Mouse (Mus musculus) retina, adult 2 months (tissue): ENCODE results near the gene Cyb5d1.

ENCODE experiments used
- DNase-seq: peaks from one replicate; pipeline ENCODE4 v3.0.0-alpha.2; 2012; ENCODE audit warnings: low read depth, low spot score

Gene Cyb5d1

DNA sequence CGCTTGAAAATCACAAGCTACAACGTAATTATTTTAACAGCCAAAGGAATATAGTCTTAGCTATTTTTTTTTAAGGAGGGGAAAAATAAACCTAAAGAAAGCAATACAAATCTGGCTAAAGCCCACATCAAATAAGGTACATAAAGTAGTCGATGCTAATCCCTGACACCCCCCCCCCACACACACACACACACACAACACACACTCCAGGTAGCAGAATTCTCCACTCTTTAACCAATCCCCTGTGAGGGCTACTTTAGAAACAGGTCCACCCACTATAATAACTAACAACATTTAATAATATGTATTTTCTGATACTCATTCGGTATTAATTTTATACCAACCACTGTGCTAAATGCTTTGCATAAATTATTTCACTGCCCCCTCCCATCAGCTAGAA, 21.1 kb upstream of the Cyb5d1 start:
- DNase-seq = no peak

DNA sequence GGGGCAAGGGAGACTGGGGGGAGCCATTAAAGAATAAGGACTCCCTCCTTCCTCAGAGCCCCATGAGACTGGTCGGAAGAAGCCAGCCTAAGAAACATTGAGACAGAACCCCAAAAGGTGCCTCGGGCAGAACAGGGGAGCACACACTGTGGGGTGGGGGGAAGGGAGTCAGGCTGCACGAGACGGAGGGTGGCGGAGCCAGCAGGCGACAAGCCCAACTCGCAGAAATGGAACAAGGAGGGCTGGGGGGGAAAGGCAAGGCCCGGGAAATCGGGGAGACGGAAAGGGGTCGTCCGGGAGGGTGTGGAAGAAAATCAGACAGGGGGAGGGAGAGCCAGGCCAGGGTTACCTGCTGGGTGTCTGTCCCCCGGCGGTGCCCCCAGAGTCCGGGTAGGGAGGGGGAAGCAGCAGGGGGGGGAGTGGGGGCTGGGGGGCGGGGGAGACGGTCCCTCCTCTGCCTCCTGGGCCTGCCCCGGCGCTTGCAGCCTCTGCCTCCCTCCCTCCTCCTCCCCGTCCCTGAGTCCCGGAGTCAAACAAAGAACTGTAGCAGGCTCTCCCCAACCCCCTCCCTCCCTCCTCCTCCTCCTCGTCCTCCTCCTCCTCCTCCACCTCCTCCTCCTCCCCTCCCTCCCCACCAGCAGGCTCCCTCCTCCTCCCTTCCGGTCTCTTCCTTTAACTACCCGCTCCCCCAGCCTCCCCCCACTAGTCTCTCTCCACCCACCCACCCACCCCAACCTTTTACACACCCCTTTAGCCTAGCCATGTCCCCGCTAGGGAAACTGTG, 20.4 kb upstream of the Cyb5d1 start:
- no peak for DNase-seq

DNA sequence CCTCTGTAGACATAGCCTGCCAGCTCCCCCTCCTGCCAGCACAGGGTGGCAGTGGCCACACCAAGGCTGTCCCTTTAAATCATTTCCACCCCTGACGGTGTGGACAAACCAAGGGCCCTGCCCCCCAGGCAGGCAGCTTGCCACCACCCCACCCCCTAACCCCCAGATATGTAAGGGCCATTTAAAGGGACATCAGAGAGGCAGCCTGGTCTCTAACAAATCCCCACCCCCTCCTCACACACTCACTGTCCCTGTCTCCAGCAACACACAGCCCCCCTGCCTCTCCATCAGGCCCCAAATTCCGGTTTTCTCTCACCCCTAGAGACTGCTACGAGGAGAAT, 19.9 kb upstream of the Cyb5d1 start:
- no peak for DNase-seq

DNA sequence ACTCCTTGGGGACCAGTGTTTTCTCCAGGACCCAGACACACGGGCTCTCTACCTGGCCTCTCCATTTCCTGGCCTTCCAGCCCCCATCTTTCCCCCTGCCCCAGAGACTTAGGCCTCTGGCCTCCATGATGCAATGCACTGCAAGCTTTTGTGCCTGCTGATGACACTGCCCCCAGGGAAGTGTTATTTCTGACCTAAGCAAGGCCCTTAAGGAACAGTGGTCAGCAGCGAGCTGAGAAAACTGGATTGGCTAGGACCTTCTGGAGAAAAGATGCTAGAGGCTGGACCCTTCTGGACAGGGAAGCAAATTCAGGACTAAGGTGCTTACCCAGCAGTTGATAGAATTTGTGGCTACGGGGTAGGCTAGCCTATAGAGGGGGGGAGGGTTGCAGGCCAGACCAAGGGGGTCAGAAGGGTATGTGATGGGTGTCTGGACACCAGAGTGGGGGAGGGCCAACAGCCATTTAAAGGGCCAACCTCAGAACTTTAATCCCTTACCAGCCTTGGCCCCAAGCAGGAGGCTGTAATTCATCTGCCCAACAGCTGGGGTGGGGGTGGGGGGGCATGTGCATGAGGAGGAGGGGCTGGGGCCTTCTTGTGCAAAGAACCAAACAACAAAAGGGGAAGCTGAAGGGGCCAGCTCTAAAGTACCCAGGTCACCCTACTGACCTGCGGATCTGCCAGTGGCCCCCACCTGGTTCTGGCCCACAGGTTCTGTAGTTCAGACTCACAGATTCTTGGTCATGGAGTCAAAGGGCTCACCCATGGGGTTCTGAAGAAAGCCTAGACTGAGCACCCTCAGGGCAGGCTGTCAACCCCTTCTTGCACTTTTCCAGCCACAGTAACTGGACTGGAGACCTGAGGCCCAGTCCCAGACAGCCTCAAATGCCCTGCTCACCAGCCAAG, 19.2 kb upstream of the Cyb5d1 start:
- no peak for DNase-seq

DNA sequence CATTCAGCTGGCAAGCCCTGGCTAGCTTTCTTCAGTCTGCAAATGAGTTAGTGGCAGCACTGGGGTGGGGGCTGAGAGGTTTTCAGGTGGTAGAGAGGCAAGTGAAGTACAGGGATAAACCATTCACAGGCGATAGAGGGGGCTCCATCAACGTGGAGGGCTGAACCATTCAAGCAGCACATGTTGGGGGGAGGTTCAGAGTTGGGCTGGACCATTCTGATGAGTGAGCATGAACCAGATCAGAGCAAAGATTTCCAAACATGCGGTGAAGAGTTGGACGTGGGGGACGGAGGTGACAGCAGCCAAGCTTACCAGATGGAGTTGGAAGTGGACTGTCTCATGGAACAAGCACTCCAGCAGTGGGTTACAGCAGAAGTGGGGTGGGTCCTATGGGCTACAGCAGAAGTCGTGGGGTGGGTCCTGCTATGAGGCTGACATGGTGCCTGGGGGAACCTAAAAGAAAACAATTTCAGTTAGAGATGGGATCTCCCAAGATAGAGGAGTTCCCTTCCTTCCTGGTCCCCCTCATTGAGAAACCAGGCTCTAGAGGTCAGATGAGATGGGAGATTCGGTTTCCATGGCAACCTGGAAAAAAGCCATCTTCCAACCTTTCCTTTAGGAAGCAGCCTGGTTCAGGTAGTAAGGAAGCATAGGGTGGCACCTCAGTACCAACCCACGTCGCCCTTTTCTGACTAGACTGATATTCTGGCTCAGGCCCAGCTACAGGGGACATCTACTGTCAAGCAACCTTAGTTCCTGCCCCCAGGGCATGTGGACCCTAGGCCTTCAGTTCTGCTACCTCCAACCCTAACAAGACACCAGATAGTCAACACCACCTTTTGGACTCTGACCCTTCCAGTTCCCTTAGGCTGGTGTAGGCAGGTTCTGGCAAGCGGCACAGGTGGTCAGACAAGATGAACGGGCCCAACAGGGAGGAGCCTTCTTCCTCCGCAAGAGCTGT, 18.1 kb upstream of the Cyb5d1 start, which contains the start of gene Kdm6b:
TSS of gene Kdm6b (minus strand) at position 455 of the 961 bp plus-strand sequence.
- no peak for DNase-seq

DNA sequence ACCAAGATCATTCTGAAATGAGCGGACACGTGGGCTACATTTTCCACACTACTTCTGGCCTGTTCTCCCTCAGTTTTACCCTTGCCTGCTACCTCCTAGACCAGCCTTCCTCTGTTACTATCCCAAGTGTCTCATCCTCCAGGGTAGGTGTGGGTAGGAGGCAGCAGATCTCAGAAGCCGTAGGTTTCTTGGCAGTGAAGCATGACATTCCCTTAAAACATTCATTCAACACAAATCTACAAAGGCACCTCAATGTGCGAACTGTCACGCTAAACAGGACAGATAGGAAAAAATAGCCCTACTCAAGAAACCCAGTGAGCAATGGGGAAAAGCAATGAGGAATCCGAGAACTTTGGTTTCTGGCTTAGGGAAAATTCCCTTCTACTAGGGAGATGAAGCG, 17.1 kb upstream of the Cyb5d1 start:
- no peak for DNase-seq

DNA sequence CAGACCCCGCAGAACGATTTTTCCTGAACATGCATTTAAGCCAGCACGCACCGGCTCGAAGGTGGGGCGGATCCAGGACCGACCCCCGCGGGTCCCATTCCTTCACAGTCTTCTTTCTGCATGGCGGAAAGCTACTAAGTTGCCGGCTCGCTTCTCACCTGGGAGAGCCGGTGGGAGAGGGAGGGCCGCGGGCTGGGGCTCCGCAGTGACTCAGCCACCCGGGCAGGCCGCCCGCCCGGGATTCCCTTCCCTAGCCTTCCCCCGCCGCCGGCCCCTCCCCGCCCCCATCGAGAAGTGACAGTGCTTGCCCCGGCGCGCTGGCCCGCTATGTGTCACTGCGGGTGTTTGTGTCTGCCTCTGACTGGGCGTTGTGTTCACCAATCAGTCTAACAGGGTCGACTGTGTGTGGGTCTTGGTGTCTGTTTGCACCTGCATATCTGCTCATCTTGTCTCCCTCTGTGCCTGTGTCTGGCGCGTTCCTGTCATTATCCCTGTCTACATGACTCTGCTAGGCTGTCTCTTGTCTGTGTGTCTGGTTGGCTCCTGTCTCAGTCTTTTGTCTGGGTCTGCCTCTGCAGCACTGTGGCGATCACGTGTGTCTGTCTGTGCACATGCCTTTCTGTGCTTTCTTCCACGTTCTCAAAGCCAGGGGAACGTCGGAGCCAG, 16.2 kb upstream of the Cyb5d1 start:
- DNase-seq = no peak

DNA sequence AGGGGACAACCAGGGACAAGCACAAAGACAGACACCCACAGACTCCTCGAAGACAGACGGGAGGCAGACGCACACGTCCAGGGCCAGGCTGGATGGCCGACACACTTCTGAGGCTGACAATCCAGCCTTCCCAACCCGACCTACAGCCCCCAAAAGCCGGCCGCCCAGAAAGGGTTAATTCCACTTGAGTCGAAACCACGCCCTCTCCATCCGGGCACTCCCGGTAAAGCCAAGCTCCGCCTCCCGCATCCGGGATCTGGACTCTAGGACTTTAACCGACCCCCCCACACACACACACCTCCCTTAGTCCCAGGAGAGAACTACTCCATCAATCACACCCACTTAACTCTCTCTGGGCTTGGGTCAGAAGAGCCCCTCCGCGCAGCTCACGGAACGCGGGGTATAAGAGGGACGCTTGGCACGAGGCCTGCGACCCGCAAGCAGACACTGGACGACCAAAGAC, 15.7 kb upstream of the Cyb5d1 start:
- DNase-seq = peak; percentile 96

DNA sequence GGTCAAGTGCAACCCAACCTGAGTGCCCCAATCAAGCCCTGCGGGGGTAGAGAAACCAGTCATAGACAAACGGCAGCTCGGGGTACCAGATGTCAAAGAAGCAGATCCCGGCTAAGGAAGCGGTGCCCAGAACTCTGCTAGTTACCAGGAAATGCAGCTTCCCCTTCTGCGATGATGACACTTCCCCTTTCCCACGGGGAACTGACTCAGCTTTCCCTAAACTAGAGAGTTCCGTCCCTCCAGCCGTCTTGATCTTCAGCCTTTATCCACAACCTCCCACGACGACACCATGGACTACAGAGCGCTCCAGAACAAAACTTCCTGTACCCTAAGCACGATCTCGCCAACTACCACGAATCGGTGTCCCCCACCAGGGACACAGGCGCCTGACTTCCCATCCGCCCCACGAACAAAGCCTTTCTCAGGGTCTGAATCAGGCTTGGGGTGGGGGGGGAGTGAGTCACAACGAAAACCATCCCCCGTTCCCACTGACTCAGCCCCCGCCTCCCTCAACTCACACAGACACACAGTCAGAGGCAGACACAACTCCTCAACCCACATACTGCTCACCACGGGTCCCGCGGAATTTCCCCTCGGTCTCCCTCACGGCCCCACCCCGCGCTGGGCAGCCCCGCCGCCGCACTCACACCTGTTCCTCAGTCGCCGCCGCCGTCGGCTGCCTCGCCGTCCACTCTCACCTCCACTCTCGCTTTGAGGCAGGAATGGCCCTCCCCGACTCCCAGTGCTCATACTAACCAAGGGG, 15.1 kb upstream of the Cyb5d1 start:
- no peak for DNase-seq

DNA sequence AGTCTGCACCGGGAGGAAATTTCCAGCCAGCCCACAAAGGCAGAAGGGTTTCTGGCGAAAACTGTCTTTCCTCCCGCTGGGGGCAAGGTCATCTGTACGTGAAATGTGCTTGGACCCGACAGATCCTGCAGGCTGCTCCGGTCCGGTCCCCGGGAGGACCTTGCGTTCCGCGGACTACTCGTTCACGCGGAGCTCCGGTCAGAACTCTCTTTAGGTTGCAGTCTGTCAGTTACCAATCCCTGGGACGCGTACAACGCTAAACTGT, 14.5 kb upstream of the Cyb5d1 start:
- DNase-seq = no peak

DNA sequence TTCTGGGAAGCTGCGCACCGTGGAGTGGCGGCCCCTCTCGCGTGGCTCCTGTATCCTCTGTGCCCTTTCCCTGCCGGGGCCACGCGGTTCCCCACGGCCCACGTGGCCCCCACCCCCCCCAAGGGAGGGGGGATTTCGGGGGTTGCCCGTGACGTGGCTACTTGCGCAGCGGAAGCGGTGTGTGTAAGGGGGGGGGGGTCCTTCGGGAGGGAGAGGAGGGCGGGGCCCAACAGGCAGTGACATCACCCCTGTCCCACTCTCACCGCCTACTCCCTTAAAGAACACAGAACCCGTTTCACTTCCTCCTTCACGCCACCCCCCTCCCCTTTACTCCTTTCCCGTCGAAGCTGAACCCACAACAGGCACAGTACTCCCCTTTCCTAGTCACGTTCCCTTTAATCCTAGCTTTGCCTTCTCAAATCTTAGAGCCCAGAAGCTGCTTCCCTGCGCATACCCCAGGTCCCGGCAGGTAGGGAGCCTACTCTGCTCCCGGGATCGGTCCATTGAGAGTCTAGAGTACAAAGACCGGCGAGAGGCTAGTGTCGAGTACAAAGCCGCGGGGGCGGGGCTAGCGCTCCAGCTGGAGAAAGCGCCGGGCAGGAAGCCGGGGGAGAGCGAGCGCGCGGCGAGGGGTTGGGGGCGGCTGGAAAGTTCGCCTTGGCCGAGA, 14.1 kb upstream of the Cyb5d1 start:
- no peak for DNase-seq

DNA sequence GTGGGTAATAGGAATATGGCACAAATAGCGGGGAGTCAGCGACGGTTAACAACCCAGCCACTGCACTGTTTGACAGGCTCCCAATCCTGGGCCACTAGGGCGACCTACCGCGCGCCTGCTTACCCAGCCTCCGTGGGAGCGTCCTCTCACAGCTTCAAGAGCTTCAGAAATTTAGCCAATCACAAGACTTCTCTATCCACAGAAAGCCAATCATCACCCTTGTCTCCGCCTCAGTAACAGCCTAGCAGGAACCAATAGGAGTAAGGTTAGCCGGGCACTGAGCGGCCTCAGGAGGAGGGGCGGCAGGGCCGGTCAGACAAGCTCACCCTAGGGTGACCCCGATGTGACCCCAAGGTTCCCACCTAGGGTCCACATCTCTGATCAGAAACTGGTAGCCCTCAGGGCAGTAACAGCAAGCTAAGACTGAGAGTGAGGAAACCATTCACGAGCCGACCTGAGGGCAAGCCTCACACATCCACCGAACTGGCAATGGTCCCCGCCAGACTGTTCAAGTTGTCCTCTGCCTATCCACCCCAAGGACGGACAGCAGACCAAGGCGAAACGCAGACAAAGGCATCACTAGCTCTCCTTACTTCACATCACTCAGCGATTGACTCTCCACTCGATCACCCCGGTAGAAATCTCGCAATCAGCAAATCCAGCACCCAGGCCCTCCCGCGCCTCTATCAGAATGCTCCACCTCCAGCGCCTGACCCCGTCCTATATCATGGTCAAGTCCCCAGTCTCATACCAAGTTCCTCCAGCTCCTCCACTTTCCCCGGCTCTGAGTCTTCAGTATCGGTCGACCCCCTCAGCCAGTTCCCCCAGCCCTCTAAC, 13.3 kb upstream of the Cyb5d1 start:
- DNase-seq = peak; percentile 82

DNA sequence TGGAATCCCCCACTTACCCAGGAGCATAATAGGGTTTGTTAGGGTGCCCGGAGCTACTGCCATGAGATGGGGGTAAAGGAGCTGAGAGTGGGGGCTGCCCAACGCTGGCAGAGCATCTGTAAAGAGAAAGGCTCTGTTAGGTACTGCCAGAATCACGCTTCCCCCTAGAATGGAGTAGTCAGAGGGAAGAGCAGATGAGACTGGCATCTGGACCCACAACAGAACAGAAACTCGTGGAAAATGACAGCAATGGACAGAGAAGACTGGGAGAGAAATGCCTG, 12.2 kb upstream of the Cyb5d1 start:
- DNase-seq = no peak

DNA sequence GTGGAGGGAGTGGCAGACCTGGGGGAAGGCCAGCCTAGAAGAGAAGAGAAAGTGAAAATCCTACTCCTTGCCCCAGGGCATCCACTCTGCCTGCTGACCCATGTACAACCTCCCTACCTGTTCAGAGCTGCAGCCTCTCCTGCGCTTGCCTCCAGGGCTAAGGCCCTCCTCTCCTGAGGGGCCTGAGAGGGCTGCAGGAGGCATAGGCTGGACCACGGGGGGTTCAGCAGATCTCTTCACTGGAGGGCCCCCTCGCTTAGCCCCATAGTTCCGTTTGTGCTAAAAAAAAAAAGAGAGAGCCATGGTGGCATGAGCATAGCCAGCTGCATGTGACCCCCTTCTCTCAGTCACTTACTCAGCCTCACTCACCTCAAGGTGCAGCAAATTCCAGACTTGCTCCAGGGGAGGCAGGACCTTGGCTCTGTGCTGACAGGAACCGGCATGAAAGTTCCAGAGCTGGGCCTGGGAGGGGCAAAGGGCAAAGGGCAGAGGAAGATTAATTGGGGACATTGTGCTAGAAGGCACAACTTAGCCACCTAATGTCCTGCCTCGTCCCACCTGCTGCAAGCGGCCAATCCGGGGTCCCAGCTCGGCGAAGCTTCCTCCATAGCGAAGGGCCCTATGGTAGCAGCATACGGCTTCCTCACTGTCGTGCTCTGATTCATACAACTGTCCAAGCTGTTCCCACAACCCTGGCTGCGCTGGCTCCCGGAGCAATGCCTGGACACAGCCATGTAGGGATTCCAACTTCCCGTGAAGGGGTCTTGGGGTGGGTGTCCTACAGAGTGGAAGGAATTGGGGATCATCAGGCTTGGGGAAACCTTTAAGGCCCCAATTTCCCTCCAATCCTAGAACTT, 11.7 kb upstream of the Cyb5d1 start:
- DNase-seq = no peak

DNA sequence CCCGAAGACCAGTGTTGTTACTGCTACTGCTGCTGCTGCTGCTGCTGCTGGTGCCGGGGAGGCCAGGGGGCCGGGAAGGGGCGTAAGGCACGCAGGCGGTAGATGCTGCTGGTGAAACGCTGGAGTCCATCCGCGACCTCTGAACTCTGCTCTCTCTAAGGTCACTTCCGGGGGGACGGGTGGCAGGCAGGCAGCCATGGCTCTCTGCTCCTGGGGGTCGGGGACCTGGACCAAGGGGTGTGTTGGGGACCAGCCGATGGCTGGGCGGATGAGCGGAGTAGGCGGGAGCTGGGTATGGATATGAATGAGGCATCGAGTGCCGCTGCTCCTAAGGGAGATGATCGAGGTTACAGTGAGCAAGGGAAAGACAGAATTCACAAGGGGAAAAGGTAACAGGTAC, 10.9 kb upstream of the Cyb5d1 start:
- DNase-seq = no peak

DNA sequence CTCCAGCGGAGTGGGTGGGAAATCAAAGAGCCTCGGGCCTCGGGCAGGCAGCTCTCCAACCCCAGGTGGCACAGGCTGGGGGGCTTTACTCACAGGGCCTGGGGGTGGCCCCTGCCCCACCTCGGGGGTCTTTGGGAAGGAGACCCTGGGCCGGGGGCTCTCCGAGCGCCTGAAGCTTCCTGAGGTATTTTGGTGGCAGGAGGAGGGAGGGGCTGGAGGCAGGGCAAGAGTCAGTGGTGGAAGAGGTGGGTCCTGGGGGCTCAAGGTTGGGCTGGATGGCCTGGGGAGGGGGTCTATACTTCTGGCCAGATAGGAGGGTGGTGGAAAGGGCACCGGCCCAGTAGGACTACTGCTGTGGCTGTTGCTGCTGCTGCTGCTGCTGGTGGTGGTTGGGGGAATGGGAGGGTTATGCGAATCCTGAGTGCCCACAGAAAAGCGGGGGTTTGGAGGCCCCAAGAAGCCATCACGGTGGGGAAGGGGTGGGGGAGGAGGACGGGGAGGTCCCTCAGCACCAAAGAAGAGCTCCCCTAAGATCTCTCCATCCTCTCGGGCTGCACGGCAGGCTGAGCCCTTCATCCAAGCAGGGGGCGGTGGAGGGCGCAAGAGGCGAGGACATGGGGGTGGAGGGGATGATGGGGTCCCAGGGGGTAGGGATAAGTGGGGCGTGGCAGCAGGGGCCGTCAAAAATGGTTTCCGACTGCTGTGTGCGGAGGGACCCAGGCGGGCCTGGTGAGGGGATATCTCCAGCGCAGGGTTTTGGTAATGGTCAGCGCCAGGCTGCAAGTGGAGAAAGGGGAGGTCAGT, 10.2 kb upstream of the Cyb5d1 start:
- DNase-seq = no peak

DNA sequence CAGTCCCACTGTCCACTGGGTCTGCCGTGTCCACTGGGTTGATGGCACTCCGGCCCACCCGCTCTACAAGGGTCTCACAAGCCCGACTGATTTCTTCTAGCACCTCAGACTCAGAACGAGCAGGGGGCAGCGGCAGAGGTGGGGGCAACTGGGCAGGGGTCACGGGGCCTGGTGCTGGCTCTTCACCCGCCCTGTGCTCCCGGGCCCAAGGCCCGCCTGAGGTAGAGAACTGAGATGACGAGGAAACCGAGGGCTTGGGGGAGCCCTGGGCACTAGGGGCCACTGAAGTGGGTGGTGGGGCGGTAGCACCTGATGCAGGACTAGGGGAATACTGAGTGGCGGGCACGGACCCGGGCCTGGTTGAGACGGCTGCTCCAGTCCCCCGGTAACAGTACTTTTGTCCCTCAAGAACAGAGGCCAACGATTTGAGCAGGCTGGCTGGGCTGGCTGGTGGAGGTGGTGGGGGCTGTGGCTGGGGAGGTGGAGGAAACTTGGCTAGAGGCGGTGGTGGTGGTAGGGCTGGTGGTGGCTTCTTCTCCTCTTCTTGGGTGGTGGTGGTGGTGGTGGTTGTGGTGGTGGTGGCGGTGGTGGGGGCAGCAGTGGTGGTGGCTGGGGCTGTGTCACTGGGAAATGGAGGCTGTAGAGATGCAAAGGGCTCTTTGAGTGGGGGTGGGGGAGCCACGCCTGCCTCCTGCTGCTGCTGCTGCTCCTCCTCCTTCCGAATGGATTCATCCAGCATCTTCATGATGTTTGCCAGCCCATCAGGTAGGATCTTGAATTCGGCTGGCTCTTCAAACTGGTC, 9.4 kb upstream of the Cyb5d1 start:
- no peak for DNase-seq
